Mouse (Mus musculus): ENCODE data around the gene Fam208a.

GRCm38 (mm10) chr14:27379404-27379803, 49.2 kb upstream of the Fam208a start:
- TF ChIP-seq CTCF (IDR thresholded peaks at IDR 0.05; ENCODE audit: insufficient read depth, low read length) (no peak), POLR2A (IDR thresholded peaks at IDR 0.05; ENCODE audit: borderline replicate concordance, extremely low read depth, low read depth, low read length) (peak; percentile 46; the same call in 1 of the 2 replicates)
